Mouse (Mus musculus) A20 (cell line): Measurements from ENCODE around the gene Vps4b.

Experiments
- DNase-seq: peaks from one replicate; pipeline ENCODE4 v3.0.0-alpha.2; 2011; ENCODE audit warnings: low read depth, low spot score

Vps4b gene

DNA sequence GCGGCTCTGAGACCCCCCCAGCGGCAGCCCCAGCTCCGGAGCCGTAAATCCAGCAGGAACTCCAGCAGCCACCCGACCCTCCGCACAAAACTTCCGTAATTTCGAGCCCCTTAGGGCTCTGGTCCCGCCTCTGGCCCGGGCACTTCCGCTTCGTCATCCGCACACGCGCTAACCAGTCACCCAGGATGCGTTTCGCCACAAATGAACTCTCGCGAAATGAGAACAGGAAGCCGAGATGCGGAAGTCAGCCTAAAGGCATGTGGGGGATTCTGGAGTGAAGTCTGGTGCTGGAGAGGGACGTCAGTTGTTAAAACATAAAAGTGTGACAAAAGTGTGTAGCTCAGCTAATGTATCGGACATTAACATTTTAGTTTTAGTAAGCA is at the start of gene Vps4b:
Gene Vps4b, minus strand, starts transcription at position 187 of the 383 bp plus-strand sequence.
- peak; percentile 95 for DNase-seq

DNA sequence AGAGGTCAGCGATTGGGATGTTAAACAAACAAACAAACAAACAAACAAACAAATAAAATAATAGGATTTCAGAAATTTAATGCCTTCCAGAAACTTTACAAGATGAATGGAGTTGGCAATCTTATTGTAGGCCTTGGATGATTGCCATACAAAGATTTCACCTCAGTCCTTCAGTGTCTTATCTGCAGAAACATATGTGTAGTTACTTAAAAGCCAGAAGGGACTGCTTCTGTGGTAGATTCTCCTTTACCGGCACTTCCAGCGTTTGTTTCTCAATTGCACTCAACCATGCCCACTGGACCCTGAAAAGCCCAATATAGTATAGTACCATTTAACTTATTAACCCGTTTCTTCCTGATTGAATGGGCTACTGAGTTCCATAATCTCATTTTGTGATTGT is 32.3 kb upstream of the Vps4b start:
- DNase-seq = no peak

DNA sequence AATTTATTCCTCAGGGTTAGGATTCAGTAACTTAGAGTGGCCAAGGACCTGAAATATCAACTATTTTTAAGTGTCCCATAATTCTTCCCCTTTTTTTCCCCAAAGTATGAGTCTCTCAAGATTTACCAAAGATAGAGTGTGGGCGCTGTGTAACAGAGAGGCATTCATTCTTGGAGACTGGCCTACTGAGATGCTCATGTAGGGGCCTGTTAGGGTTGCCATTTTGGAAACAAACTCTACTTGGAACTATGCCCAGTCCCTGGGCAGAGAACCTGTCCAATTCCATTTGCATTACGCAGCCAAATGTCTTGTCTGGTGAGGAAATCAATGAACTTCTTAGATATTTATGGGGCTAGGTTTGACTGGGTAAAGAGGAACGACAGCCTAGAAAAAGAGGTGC is 25.8 kb upstream of the Vps4b start:
- DNase-seq = no peak

DNA sequence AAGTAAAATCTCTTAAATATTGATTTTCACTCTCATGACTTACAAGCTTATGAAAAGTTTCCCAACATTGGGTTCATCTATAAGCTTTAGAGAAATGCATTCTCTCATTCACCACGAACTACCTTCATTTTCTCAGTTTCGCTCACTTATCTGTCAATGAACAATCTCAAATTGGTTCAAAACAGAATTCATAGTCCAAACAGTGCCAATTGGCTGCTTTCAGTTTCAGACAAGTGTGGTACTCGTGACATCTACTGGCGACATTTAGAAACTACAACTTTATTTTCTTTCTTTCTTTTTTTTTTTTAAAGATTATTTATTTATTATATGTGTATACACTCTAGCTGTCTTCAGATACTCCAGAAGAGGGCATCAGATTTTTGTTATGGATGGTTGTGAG is 21.8 kb upstream of the Vps4b start:
- DNase-seq = peak; percentile 63

DNA sequence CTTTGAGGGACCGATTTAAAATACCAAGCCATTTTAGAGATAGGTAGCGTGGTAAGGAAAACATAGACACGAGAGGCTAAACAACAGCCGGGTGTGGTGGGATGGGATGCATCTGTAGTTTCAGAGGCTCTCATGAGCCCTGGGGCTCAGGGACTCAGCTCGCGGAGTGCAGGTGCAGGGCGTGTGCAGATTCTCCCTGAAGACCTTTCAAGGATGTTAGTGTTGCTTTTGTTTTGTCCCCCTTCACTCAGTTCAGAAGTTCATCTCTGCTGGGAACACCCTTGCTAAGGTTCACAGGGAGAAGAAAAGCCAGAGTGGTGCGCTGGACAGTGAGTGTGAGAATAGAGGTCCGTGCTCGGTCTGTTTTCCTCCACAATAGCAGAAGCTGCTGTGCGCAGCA is 20.2 kb upstream of the Vps4b start:
- DNase-seq = no peak

DNA sequence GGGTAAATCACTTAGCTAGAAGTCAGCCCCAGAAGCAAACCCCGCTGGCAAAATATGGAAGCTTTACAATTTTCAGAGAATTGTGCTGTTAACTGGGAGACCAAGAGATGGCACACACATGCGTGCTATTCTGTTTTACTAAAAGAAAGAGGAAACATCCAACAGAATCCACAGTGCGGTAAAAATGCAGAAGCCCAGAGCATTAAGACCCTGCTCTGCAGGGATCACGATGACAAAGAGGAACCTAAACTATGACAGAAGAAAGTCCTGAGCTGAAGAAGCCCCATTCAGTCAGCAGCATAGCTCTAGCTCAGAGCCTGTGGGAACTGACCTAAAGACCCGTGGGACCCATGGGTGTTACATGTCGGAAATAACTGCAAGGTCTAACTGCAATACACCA is 18.7 kb upstream of the Vps4b start:
- DNase-seq = no peak

DNA sequence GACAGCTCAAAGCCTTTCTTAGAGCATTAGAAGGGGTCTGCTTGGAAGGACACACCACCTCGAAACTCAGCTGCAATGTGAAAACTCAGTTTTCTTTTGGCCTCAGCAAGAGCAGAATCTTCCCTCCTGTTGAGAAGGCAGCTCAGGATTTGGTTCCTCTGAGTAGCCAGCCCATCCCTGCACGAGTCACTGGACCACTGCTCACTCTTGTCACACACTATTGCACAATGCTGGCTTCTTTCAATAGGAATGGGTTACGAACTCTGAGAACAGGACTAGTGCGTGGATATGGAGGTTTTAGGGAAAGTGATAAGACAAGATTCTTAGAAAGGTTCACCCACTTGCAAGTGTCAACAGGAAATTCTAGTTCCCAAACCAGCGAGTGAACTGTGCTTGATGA is 18.3 kb upstream of the Vps4b start:
- DNase-seq = no peak

DNA sequence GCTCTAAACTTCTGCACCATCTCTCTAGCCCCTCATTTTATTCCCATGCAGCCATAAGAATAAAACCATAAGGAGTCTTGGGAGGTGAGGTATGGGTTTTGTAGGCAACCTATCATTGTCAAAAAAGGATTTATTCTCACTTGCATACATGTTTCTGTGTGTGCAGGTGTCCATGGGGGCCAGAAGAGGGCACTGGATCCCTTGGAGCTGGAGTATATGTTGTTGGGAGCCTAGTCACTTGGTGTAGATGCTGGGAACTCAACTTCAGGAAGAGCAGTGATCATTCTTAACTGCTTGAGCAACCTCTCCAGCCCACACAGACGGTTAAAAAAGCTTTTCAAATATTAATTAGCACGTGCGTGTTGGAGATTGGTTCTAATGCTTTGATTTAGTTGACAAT is 3.4 kb upstream of the Vps4b start:
- DNase-seq = no peak

DNA sequence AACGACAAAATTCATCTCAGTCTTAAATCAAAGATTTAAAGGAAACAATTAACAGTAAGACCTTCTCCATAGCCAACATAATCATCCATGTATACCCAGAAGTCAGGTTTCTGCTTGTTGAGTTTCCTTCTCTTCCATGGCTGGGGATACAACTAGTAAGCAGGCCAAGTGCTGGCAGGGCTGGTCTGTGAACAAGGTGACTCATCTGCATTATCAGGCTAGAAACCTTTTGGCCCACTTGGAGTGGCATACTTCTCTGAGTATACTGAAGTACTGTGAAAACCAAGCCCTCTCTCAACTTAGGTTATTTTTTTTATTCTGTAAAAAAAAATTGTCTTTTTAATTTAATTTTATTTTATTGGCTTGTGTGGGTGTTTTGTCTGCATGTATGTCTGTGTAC is 2.9 kb upstream of the Vps4b start:
- DNase-seq = no peak

DNA sequence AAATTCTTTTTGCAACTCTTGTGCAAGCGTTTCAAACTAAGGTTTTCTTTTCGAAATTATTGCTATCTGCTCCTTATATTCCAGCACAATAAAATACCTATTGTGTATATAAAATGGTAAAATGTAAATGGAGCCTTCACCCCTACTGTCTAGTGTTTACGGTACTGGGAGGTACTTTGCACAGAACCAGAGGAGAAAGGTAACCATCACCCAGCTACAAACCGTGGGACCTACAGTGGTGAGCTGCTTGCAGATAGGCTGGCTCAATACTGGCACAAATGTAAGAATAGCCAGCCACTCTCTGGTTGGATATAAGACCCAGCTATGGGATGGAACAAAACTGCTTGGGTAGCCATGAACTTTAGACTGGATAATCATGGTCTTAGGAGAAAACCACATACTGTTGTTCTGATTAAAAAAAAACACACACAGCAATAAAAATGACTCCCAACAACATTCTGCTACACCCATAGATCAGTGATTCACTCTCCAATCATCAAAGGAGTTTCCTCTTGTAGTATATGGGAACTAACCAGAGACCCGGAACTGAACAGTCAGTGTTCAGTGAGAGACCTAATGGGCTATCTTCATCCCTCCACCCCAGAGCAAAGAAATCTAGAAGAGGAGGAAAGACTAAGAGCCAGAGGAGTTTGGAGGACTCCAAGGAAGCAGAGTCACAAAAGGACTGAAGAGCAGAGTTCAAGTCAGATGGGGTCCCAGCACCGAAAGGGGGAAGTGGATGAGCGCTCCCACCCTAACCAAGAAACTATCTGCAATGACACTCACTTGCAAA is 655 bp upstream of the Vps4b start:
- DNase-seq = peak; percentile 17

DNA sequence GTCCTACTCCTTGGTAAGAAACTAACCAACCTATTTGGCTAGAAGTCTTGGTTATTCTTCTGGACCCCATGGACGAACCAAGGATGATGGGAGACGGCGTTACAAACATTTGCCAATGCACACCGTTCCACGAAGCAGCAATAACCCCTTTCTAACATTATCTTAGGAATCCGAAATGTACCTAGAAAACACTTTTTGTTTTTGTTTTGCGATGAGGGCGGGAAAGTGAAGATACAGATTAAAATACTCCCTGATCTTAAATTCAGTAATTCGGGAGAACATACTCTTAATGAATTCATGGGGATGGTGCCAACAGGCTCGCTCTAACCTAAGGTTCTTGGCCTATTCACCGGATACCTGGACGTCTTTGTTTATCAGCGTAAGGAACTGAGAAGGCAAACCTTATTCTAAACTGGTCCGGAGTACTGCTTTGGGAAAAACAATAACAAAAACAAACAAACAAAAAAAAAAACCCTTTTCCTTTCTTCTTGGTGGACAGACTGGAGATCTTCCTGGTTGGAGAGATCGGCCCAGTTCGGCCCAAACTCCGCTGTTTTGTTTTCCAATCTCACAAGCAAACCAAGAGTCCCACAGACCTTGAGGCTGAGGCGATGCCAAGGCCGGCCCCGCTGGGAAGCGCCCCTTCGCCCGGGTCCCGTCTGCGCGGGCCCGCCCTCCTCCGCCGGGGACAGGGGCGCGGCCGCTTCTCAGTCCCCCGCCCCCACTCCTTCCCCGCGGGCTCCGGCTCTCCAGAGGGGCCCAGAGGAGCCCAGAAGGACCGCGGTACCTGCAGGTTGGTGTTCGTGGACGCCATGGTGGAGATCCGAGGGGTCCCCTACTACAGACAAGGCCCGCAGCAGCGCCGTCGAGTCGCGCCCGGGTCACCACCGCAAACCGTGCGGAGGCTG is 640 bp downstream of the Vps4b start:
- peak; percentile 16 for DNase-seq

DNA sequence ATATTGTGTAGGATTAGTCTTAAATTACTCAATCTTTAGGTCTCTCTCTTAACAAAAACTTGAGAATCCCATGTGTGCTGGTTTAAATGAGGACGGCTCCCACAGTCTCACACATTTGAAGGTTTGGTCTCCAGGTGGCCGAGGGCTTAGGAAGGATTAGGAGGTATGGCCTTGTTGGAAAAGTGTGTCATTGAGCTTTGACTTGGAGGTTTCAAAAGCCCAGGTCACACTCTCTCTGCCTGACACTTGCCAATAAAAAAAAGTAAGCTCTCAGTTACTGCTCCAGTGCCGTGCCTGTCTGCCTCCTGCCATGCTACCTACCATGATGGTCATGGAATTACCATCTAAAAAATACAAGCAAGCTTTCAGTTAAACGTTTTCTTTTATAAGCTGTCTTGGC is 21.6 kb downstream of the Vps4b start:
- DNase-seq = no peak

DNA sequence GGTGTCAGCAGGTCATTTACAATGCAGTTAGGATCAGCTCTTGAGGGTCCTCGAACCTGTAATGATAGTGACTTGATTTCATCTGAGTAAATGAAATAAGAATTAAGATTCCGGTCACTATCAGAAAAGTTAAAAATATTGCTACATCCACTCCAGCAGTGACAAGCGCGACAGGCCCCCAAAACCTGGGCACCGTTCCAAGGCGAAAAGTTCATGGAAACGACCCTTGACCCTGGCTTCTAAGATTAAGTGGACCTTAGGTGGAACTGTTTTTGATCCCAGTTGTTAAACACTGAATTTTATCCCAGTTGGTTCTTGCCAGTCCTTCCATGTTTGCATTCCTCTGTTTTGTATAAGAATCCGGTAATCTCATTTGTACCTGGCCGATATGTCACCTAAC is 22.4 kb downstream of the Vps4b start:
- no peak for DNase-seq

DNA sequence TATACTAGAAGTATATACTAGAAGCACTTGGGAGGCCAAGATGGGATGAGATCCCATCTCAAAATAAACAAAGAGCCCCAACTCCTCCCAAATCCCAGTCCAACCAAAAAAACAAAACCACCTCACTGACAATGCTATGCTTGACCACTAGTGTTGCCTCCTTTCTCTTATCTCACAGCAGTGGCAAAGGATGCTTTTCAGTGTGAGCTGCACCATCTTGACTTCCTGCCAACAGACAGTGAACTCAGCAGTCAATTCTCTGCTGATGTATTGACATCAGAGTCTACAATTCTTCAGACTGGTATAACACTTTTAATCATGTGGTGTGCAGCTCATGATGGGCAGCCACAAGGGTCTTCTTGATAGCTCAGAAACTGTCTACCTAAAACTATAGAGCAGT is 27.8 kb downstream of the Vps4b start:
- no peak for DNase-seq

DNA sequence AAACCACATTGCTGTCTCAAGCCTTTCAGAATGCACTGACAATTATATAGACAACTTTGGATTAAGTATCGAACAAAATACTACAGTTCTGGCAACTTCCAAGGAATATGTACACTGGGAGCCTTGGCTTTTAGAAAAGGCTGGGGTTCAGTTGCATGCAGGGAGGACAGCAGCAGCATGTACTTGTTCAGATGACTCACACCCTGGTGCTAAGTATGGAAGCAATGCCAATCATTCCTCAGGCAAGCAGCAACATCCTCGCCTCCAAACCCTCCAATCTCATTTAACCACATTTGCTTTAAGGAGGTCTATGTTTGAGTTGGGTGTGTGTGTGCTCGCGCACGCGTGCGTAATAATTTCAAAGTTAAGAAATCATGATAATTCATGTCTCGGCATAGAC is 30.8 kb downstream of the Vps4b start:
- DNase-seq = no peak

DNA sequence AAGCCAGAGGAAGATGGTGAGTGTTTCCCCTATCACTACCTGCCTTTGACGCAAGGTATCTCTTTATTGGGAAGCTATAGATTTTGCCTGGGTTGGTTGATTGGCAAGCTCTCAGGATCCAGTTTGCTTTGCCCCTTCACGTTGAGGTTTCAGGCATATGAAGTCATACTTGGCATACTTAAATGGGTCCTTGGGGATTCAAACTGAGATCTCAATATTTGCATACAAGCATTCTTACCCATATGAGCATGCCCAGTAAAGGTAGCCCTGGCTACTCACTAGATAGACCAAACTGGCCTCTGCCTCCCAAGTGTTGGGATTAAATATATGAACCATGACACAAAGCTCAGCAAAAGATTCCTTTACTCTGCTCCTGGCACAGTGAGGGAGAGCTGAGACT is 31.7 kb downstream of the Vps4b start:
- DNase-seq = no peak

DNA sequence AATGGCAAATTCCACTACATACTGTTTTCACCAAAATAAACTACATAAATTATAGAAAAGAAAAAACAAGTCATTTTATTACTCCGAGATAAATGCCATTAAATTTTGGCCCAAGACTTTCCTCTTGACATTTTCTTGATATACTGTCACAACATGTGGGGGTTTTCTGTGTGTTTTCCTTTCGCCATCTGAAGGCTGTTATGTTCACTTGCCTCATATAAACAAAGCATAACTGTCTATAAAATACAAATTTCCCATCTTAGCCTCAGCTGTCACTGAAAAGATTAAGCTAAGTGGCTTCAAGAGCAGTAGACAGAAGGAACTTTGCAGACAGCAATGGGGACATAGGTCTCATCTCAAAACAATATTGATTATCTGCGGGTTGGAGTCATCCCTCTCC is 32.2 kb downstream of the Vps4b start:
- DNase-seq = no peak

DNA sequence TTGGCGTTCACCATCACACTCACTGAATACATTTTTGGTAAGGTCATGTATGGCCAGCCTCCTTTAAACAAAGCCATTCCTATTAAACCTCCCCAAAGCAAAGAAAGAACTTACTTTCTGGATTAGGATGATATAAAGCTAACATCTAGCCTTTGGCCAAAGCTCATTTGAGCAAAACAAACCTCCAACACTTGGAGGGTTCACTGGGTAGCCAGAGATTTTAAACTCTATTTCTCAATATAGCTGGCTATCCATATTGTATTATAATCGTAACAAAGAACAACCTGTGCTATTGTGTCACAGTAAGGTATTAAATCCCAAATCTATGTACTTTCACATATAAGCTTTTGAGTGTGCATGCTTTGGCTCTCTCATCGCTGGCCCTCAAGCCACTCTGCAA is 35.8 kb downstream of the Vps4b start:
- DNase-seq = no peak

DNA sequence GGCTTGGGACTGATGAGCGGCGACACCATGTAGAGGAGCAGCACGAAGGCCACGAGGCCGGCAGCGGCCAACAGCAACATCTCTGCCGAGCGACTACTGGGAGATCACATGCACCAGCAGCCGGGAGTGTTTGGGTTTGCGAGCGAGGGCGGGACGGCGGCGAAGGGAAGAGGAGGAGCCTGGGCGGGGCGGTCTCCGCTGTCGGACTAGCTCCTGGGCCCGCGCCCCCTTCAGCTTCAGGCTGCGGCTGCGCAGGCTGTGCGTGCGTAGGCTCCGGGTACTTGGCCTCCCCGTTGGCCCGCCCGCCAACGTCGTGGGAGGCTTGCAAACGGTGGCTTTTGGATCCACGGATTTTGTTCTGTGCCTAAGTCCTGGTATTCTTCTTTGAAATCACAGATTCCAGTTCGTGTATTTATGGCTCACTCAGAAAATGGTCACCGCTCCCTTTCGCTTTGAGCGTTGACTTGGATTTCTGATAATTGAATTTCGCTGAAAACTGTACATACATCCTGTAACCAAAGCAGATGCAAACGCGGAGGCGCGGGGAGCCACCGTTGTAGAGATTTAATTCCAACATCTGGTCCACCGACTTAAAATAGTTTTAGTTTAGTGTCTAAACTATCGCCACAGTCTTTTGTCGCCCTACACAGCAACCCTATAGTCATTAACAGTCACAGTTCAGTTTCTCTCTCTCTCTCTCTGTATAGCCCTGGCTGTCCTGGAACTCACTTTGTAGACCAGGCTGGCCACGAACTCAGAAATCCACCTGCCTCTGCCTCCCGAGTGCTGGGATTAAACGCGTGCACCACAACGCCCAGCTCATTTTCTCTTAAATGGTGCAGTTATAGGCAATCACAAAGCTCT is 36.7 kb downstream of the Vps4b start, which contains the start of gene Kdsr:
Gene Kdsr, minus strand, starts transcription at position 156 of the 864 bp plus-strand sequence.
- DNase-seq = peak; percentile 96

DNA sequence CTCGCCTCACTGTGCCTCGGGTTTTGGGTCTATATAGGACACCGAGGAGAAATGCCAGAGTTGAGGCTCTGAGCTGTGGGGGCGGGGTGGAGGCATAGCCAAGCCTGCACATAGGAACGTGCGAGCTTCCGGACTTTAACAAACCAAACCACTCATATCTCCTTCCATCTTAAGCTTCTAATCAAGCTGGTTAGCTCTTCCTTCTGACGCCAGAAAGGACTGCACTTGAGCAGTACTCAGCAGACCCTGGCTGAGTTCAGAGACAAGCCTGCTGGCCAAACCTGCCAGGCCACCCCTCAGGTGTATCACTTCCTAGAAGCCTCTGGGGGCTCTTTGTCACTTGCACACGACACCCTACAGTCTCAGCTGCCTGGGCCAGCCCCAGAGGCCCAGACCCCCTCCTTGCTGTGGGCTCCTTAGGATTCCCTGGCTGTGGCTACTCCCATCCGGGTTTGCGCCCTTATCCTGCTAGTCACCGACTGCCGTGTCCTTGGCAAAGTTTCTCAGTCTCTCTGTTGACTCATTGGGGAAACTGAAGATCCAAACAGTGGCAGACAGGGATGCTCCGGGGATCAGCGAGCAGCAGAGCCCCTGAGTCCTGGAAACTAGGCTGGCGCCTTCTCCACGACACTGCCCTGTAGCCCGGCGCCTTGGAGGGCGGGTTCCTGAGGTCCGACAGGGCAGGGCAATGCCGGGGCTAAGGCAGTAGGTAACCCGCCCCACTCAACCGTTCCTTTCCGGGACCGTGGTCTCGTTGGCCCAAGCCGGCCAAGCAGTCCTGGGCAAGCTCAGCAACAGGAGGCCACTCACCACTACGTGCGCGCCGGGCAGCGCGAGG is 37.6 kb downstream of the Vps4b start:
- DNase-seq = peak; percentile 68

DNA sequence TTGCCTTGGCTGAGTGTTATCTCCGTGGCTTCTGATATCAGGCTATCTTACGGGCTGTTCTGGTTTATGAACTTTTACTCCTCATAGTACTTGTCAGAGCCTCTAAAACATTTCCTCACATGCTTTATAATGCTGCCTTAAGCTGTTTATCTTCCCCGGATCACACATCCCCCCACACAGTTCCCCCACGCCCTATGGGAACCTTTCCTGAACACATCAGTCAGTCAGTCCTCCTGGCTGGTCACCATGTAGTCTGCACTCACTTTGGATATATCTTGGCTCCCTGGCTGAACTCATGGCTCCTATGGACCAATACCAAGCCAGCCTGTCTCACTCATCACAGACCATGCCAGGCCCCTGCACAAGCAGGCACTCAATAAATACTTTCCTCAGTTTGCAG is 39.9 kb downstream of the Vps4b start:
- no peak for DNase-seq
